Mouse (Mus musculus): ENCODE measurements around the gene Pcsk2.

The Pcsk2 gene

GRCm38 (mm10) chr2:143643305-143643704, 97.3 kb downstream of the Pcsk2 start:
- in situ Hi-C loops (cut with MboI, MseI): no loop called here

GRCm38 (mm10) chr2:143644374-143644773, 98.4 kb downstream of the Pcsk2 start:
- in situ Hi-C loops (cut with MboI, MseI): no loop called here

GRCm38 (mm10) chr2:143646001-143646400, 100.0 kb downstream of the Pcsk2 start:
- in situ Hi-C loops (cut with MboI, MseI): no loop called here

GRCm38 (mm10) chr2:143654621-143655020, 108.7 kb downstream of the Pcsk2 start:
- in situ Hi-C loops (cut with MboI, MseI): no loop called here

GRCm38 (mm10) chr2:143656968-143657367, 111.0 kb downstream of the Pcsk2 start:
- in situ Hi-C loops (cut with MboI, MseI): no loop called here

GRCm38 (mm10) chr2:143666785-143667184, 120.8 kb downstream of the Pcsk2 start:
- in situ Hi-C loops (cut with MboI, MseI): loop anchor here (10.0 kb wide), 2 partner anchors 472 to 1362 kb away; no protein-coding TSS in a partner anchor

- in situ Hi-C loops (cut with MboI, MseI): no loop called here
Measured at GRCm38 (mm10) chr2:143677869-143678268, 131.9 kb downstream of the Pcsk2 start.

- in situ Hi-C loops (cut with MboI, MseI): no loop called here
Measured at GRCm38 (mm10) chr2:143679513-143679912, 133.6 kb downstream of the Pcsk2 start.

- in situ Hi-C loops (cut with MboI, MseI): no loop called here
Measured at GRCm38 (mm10) chr2:143681873-143682555, 136.1 kb downstream of the Pcsk2 start.

GRCm38 (mm10) chr2:143683513-143683912, 137.6 kb downstream of the Pcsk2 start:
- in situ Hi-C loops (cut with MboI, MseI): no loop called here

GRCm38 (mm10) chr2:143691244-143691643, 145.3 kb downstream of the Pcsk2 start:
- in situ Hi-C loops (cut with MboI, MseI): no loop called here

- in situ Hi-C loops (cut with MboI, MseI): no loop called here
Measured at GRCm38 (mm10) chr2:143696026-143696557, 150.1 kb downstream of the Pcsk2 start.

- in situ Hi-C loops (cut with MboI, MseI): no loop called here
Measured at GRCm38 (mm10) chr2:143696704-143697103, 150.7 kb downstream of the Pcsk2 start.

- in situ Hi-C loops (cut with MboI, MseI): no loop called here
Measured at GRCm38 (mm10) chr2:143701141-143701540, 155.2 kb downstream of the Pcsk2 start.

- in situ Hi-C loops (cut with MboI, MseI): no loop called here
Measured at GRCm38 (mm10) chr2:143702931-143703344, 157.0 kb downstream of the Pcsk2 start.

GRCm38 (mm10) chr2:143708205-143708604, 162.2 kb downstream of the Pcsk2 start:
- in situ Hi-C loops (cut with MboI, MseI): no loop called here

- in situ Hi-C loops (cut with MboI, MseI): no loop called here
Measured at GRCm38 (mm10) chr2:143709249-143709648, 163.3 kb downstream of the Pcsk2 start.

- in situ Hi-C loops (cut with MboI, MseI): no loop called here
Measured at GRCm38 (mm10) chr2:143709979-143710378, 164.0 kb downstream of the Pcsk2 start.

- in situ Hi-C loops (cut with MboI, MseI): no loop called here
Measured at GRCm38 (mm10) chr2:143711886-143712285, 165.9 kb downstream of the Pcsk2 start.

- in situ Hi-C loops (cut with MboI, MseI): no loop called here
Measured at GRCm38 (mm10) chr2:143712901-143713300, 166.9 kb downstream of the Pcsk2 start.

- in situ Hi-C loops (cut with MboI, MseI): no loop called here
Measured at GRCm38 (mm10) chr2:143713902-143714301, 167.9 kb downstream of the Pcsk2 start.

- in situ Hi-C loops (cut with MboI, MseI): no loop called here
Measured at GRCm38 (mm10) chr2:143715110-143715509, 169.2 kb downstream of the Pcsk2 start.

- in situ Hi-C loops (cut with MboI, MseI): no loop called here
Measured at GRCm38 (mm10) chr2:143723231-143723630, 177.3 kb downstream of the Pcsk2 start.

Data from T-helper 2 cell (primary cell).